Mouse (Mus musculus) adrenal gland, adult 18-20 months (tissue): ENCODE data around the gene BC030867. TPM values are rescaled to one million over a fixed set of nuclear protein-coding genes. Genes with fewer than 3 reads are reported as not detected.

Source experiments
- DNase-seq, 2 experiments: peaks; one replicate each; pipeline ENCODE4 v3.0.0; 2021 to 2022; ENCODE audit warnings: low spot score in 2 of 2
- long read RNA-seq, 2 experiments: library from polyadenylated mRNA; stranded (forward); transcript quantifications; one replicate each; pipeline ENCODE4 v2.0.0; 2021
- total RNA-seq, 2 experiments: library from RNA; stranded (reverse); gene quantifications; 1 replicate in 1 of 2; 2 replicates in 1 of 2; pipeline ENCODE4 v1.2.3; 2021

Gene BC030867
- total RNA-seq = under 1 TPM in 1 of 2 experiments, not detected in 1; 0.46 TPM
- long read RNA-seq, experiment 1 = 0 reads
- long read RNA-seq, experiment 2 = 0 reads

DNA sequence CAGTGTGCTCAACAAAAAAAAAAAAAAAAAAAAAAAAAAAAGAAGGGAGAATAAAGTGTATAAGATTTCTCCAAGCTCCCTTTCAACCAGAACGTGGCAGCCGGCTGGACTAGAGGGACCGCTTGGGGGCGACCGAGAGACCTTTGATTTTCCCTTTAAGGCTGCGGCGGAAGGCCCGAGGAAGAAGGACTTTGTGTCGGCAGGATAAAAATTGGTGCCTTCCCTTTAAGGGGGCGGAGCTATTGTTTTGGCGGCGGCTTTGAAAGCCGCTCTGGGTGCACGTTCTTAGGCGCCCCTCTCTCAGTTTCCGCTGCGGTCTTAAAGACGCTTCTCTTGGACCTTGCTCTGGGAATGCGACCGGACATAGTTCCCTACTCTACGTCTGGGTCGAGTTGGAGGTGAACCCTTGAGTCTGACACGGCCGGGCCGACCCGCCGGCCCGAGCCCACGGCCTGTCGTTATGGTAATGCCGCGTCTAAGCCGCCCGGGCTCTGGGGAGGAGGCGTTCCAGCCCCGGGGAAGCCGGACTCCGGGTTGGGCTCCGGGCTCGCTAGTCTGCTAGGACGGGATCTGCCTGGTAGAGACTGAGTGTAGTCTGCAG is at the start of gene BC030867:
Gene BC030867, plus strand, starts transcription at position 253 of the 601 bp plus-strand sequence.
- DNase-seq = peak; percentile 92 to 93

- peak in 1 of 2 experiments; percentile 15 for DNase-seq
These were observed 48.8 kb upstream of the BC030867 start for GRCm38 (mm10) chr11:102199856-102200255.

- peak in 1 of 2 experiments; percentile 20 for DNase-seq
These were observed 47.3 kb upstream of the BC030867 start for GRCm38 (mm10) chr11:102201408-102201821.

DNA sequence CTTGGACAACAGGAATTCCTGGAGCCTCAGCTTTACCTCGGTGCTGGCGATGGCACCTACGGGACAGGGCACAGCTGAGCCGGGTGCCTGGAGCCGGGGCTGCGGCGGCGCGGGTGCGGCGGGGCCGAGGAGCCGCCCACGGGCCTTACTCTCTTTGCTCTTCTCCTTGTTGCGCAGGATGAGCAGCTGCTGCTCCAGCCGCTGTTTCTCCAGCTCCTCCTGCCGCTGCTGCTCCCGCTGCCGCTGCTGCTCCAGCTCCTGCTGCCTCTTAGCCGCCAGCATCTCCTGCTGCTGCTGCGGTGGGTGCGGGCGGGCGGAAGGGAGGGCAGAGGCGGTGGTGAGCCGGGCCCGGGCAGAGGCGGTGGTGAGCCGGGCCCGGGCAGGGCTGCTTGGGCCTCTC is 42.2 kb upstream of the BC030867 start:
- DNase-seq = no peak

DNA sequence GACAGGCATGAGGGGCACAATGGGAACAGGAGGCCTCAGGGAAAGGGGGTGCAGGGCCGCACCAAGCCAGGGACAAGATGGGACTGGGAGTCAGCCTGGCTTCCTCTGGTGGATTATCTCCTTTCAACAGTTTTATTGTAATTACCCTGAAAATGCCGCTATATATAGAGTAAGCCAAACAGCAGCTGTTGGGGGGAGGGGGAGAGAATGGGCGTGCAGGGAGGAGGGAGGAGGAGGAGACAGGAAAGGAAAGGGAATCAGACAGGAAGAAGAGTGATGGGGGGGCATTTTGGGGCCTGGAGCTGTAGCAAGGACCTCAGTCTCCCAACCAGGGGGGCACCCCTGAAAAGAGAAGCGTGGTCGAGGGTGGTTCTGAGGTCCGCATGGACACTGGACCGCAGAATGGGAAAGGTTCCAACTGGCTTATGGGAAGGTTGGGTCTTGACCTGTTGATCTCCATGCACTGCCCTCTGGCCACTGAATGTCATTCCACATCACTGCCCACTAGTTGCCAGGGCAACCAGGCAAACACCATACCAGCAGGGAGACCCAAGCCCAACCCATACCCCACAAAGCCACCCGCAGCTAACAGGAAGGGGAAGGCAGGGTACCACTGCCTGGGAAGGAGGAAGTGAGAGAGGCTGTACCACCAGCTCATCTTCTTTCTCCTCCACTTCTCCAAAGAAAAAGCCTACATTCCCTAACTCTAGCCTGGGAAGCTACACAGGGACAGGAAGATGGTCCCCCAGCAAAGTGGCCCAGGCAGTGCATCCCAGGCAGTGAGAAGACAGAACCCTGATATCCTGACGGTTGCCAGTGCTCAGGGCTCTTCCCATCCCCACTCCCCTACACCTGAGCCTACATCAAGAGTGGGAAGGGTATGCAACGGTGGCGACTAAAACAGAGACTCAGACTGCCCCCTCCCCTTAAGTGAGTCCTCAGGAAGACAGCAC is 40.6 kb upstream of the BC030867 start:
- DNase-seq = no peak

GRCm38 (mm10) chr11:102208846-102209245 is 39.8 kb upstream of the BC030867 start:
- no peak for DNase-seq

GRCm38 (mm10) chr11:102209742-102210141 is 38.9 kb upstream of the BC030867 start:
- no peak for DNase-seq

DNA sequence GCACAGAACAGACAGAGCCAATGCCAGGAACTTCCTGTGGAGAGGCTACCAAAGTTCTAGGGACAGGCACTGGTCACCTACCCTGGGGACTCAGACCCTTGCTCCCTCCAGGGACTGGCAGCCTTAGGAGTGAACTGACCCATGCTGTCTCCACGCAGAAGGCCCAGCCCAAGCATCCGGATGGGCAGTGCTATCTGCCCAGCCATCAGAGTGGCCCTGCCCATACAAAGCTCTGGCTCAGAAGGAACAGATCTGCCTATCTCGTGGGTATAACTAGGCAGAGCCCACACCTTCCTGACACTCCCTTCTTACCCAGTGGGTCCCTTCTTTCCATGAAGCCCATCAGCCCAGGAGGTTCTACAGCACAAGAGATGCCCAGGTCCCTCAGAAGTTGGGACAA is 38.5 kb upstream of the BC030867 start:
- DNase-seq = no peak

DNA sequence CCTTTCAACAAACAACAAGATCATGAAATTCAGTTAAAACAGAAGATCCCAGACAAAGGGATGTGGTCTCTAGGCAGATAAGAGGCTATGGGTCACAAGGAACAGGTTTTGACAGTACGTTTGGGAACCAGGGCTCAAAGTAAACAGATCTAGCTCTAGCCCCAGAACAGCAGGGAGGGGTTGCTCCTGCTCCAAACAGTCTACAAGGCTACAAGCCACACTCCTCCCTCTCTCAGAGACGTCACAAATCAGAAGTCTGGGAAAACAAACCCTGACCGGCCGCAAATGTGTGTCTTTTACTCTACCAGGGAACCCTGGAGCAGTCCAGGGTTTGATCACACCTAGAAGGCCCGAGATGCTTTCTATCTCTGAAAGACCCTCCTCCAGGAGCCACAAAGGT is 37.7 kb upstream of the BC030867 start:
- no peak for DNase-seq

GRCm38 (mm10) chr11:102211936-102212341 is 36.7 kb upstream of the BC030867 start:
- no peak for DNase-seq

GRCm38 (mm10) chr11:102214430-102215156 is 34.1 kb upstream of the BC030867 start:
- DNase-seq = no peak

- no peak for DNase-seq
These were observed 33.2 kb upstream of the BC030867 start for GRCm38 (mm10) chr11:102215511-102215910.

DNA sequence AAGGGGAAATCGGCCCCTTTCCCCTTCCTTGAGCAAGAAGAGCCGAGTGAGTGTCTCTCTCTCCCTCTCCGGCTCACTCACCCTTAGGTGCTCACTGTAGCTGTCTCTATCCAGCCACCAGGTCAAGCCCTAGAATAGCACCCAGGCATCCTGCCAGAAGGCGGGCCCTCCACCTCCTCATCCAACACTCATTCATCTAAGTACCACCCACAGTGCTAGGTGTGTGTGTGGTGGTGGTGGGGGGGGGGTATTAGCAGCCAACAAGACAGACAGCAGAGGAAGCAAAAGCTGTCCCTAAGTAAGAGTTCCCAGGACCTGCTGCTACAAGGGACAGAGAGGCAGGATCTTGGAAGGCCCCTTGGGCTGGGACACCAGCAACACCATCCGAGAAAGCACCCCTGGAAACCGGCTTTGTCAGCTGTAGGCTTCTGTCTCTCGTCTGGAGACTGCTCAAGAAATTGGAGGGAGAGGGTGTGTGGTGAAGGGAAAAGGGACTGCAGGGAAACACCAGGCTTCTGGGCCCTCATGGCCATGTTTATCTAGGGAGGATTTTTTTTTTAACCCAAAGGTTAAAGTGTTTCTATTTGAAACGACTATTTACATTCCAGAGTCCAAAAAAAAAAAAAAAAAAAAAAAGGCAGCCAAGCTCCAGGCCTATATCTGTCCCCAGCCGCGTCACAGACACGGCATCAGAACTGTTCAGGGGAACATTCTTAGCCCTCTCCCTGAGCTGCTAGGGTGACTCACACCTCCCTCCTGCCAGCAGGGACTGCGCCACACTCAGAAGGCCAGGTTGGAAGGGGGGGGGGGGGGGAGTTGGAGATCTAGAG is 32.4 kb upstream of the BC030867 start:
- peak in 1 of 2 experiments; percentile 36 for DNase-seq

GRCm38 (mm10) chr11:102216886-102217240 is 31.8 kb upstream of the BC030867 start:
- DNase-seq = peak in 1 of 2 experiments; percentile 20

GRCm38 (mm10) chr11:102217396-102217795 is 31.3 kb upstream of the BC030867 start:
- DNase-seq = no peak

- no peak for DNase-seq
These were observed 30.7 kb upstream of the BC030867 start for GRCm38 (mm10) chr11:102217876-102218430.

- peak; percentile 91 to 93 for DNase-seq
These were observed 29.9 kb upstream of the BC030867 start for GRCm38 (mm10) chr11:102218783-102219182.

- DNase-seq = peak in 1 of 2 experiments; percentile 26
These were observed 29.3 kb upstream of the BC030867 start for GRCm38 (mm10) chr11:102219247-102219993.

DNA sequence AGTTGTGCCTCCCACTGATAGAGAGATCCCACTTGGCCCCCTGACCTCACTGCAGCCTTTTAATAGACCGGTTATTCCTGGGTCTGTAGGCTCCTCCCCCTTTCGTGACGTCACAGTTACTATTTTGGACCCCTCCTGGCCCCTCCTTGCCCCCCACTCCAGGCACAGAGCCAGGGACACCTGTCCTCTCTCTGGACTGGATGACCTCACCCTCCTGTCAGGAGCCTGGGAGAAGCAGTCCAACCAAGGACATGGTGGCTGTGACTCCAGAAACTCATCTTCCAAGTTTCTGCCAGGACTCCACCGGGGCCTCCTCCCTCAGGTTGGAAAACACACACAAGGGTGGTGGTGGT is 28.7 kb upstream of the BC030867 start:
- DNase-seq = peak; percentile 41 to 51
